Mouse (Mus musculus) embryo, embryonic 11.5 days (tissue): ENCODE results near the gene Gm49321.

ENCODE experiments used
- DNase-seq: peaks from one replicate; pipeline ENCODE4 v3.0.0-alpha.2; 2012; ENCODE audit warnings: low read depth, low spot score

Gene Gm49321

GRCm38 (mm10) chr12:73948415-73948814, 11.0 kb downstream of the Gm49321 start:
- no peak for DNase-seq

GRCm38 (mm10) chr12:73949318-73950058, 12.0 kb downstream of the Gm49321 start:
- DNase-seq, result no peak

GRCm38 (mm10) chr12:73952879-73953278, 15.4 kb downstream of the Gm49321 start:
- peak; percentile 41 for DNase-seq

- no peak for DNase-seq
Measured at GRCm38 (mm10) chr12:73953420-73954186, 16.1 kb downstream of the Gm49321 start.

- DNase-seq, result no peak
Measured at GRCm38 (mm10) chr12:73954785-73955184, 17.3 kb downstream of the Gm49321 start.

GRCm38 (mm10) chr12:73957676-73958075, 20.2 kb downstream of the Gm49321 start:
- no peak for DNase-seq

- no peak for DNase-seq
Measured at GRCm38 (mm10) chr12:73958830-73959229, 21.4 kb downstream of the Gm49321 start.

GRCm38 (mm10) chr12:73964291-73965281, 27.1 kb downstream of the Gm49321 start, which contains the start of gene Snapc1:
Gene Snapc1, plus strand, starts transcription at chr12:73964481.
- peak; percentile 96 for DNase-seq

- DNase-seq, result no peak
Measured at GRCm38 (mm10) chr12:73969142-73969541, 31.7 kb downstream of the Gm49321 start.

GRCm38 (mm10) chr12:73974584-73974983, 37.1 kb downstream of the Gm49321 start:
- DNase-seq, result no peak

GRCm38 (mm10) chr12:73978144-73978543, 40.7 kb downstream of the Gm49321 start:
- DNase-seq, result no peak

GRCm38 (mm10) chr12:73979667-73980066, 42.2 kb downstream of the Gm49321 start:
- no peak for DNase-seq

GRCm38 (mm10) chr12:73982533-73982932, 45.1 kb downstream of the Gm49321 start:
- DNase-seq, result no peak

GRCm38 (mm10) chr12:73986299-73986698, 48.8 kb downstream of the Gm49321 start:
- DNase-seq, result no peak

- DNase-seq, result no peak
Measured at GRCm38 (mm10) chr12:73988393-73989008, 51.0 kb downstream of the Gm49321 start.

GRCm38 (mm10) chr12:73989594-73989993, 52.1 kb downstream of the Gm49321 start:
- DNase-seq, result no peak

GRCm38 (mm10) chr12:73996906-73997296, 59.4 kb downstream of the Gm49321 start:
- DNase-seq, result no peak

GRCm38 (mm10) chr12:73997297-73998127, 60.1 kb downstream of the Gm49321 start, which contains the start of gene Syt16:
Gene Syt16, plus strand, starts transcription at chr12:73997661.
- no peak for DNase-seq

GRCm38 (mm10) chr12:73998128-73998456, 60.6 kb downstream of the Gm49321 start:
- no peak for DNase-seq

GRCm38 (mm10) chr12:74002449-74002848, 65.0 kb downstream of the Gm49321 start:
- DNase-seq, result no peak
